Mouse (Mus musculus): ENCODE data around the gene Faxc. TPM values are rescaled to one million over a fixed set of nuclear protein-coding genes. Genes with fewer than 3 reads are reported as not detected.

Faxc gene
- 5.4 and 13.5 TPM in 2 replicates for polyA plus RNA-seq (2021; fragmentation: Nextera tagmentation)
- long read RNA-seq, experiment 1, partial matches to known transcripts, result 1 of 18 reads
- long read RNA-seq, experiment 1, other reads (novel, unspliced or antisense), result 12 of 18 reads
- long read RNA-seq, experiment 2, partial matches to known transcripts, result 0 of 4 reads
- long read RNA-seq, experiment 2, other reads (novel, unspliced or antisense), result 3 of 4 reads

GRCm38 (mm10) chr4:21930971-21931771 is at the start of gene Faxc:
Faxc (plus strand) TSS chr4:21931329.

Other genes with a start within 250 kb of the Faxc start
- gene Prdm13, start 245.4 kb upstream of the Faxc start, polyA plus RNA-seq (2021; fragmentation: Nextera tagmentation), result not detected in 2 replicates
- 41.0 and 46.0 TPM in 2 replicates for gene Ccnc, start 203.6 kb upstream of the Faxc start, polyA plus RNA-seq (2021; fragmentation: Nextera tagmentation)
- 6.1 and 9.7 TPM in 2 replicates for gene Usp45, start 164.2 kb upstream of the Faxc start, polyA plus RNA-seq (2021; fragmentation: Nextera tagmentation)
- gene Tstd3, start 164.1 kb upstream of the Faxc start, polyA plus RNA-seq (2021; fragmentation: Nextera tagmentation), result 20.7 and 22.3 TPM in 2 replicates
- gene Pnisr, start 83.7 kb upstream of the Faxc start, polyA plus RNA-seq (2021; fragmentation: Nextera tagmentation), result 46.2 and 57.1 TPM in 2 replicates
- gene Coq3, start 51.7 kb upstream of the Faxc start, polyA plus RNA-seq (2021; fragmentation: Nextera tagmentation), result 13.0 and 13.2 TPM in 2 replicates